Mouse (Mus musculus) T-helper 17 cell (primary cell): Measurements from ENCODE around the gene Orc5.
"Not testable (repeated sequence)": the region's sequence is repeated elsewhere in the genome, so short reads cannot be mapped to it uniquely, and the experiment has no call there.

Source experiments
- in situ Hi-C, 2 experiments: fragments of 300-600 bp; cut with MboI, MseI; formaldehyde crosslinking; loops; 1 replicate in 1 of 2; 2 replicates in 1 of 2; pipeline ENCODE4 v1.15.1; 2025; ENCODE audit warnings: high pct_unique_total_duplicates in 2 of 2

Gene Orc5

DNA sequence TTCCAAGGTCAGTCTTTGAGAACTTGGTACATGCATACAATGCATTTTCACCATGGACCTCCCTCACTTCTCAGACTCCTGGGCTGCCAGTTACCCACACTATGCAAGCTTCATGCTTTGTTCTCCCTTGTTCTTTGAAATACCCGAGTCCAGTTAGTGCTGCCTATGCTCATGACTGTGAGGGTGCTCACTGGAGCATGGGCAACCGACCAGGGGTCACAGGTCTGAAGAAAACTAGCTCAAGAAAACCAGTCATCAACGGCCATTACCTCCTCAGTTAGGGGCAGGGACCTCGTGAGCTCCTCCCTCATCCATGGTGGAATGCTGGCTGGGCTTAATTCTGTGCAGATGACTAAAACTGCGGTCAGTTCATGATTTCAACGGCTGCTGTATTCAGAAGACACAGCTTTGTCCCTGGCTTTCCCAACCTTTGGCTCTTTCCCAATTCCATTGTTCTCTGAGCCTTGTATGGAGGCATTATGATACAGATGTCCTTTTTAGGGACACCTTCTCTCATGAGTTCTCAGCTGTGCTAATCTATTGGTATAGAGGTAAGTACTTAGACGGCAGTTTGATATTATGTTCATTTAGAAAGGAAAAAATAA, 11.1 kb downstream of the Orc5 start:
- in situ Hi-C loops = loop anchor here in 1 of 2 experiments (25.0 kb wide), 1 partner anchor 752 kb away; the partner anchor contains the start of genes Dnajc2 and Psmc2

DNA sequence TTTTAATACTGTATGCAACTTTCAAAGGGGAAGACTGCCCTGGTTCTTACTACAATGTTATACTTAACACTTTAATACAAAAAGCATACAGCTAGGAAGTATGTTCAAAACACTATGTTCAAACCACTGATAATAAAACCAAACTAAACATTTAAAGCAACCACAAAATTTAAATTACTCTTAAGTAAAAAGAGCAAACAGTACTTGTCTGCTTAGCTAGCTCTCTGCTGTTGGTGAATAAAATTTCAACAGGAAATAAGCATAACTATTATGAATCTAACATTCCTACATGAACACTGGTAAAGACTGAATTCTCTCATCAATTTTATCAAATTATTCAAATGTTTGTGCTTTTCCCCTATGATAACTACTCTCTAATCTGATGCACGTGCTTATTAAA, 13.5 kb downstream of the Orc5 start:
- in situ Hi-C loops = loop anchor here in 1 of 2 experiments (25.0 kb wide), 1 partner anchor 749 kb away; the partner anchor contains the start of genes Dnajc2 and Psmc2

DNA sequence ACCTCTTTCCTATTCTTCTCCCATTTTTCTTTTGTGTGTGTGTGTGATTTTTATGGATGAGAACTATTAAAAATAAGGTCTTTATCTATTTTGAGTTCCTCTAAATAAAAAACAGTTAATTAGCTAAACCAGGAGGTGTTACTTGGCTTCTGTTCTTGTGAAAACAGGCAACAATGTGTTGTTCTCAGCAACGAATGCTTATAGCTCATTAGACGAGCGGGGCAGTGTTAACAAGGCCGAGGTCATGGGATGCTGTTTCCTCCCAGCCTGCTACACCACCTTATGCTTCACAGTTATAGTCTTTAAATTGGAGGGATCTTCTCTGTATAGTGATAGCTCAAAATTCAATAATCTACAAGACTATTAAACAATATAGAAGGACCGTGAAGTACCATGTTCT, 17.7 kb downstream of the Orc5 start:
- in situ Hi-C loops = loop anchor here in 1 of 2 experiments (25.0 kb wide), 1 partner anchor 745 kb away; the partner anchor contains the start of genes Dnajc2 and Psmc2

DNA sequence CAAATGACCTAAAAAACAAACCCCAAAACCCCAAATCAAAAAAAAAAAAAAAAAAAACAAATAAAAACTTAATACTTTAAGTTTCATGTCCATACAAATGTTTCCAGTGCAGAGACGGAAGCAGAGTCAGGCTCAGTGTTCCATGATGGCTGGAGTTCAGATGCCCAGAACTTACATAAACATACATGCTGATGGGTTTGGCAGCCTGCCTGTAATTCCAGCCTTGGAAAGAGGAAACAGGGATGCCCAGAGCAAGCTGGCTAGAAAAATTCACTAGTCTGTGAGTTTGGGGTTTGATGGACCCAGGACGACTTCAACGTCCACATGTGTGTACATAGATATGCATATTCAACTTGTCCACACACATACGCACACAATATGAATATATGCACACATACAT, 27.6 kb downstream of the Orc5 start:
- in situ Hi-C loops = no loop called here

DNA sequence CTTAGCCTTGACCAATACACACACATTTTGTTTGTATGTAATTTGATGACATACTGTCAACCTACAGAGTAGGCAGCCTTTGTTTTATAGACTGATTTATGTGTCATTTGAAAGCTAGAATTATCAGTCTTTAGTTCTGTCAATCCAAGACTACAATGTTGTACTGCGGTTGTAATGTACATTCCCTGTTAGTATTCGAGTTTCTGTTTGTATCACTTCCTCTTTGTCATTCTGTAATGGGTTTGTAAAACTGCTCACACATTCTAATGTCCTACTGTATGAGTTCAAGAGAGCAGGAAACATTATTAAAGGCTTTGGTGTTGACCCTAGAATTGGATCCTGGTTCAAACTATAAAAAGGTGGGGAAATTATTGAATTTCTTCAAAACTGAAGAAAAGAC, 30.5 kb downstream of the Orc5 start:
- in situ Hi-C loops = no loop called here

DNA sequence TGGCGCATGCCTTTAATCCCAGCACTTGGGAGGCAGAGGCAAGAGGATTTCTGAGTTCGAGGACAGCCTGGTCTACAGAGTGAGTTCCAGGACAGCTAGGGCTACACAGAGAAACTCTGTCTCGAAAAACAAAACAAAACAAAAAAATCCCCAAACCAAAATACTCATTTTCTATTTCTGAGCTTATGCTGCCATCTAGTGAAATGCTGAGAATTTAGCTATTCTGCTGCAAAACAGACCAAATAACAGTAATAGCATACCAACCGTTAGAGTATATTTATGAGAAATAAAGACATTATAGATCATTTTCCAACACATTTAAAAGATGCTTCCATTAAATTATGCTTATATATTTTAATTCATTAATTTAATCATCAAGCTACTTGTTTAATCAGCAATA, 34.5 kb downstream of the Orc5 start:
- in situ Hi-C loops = not testable (repeated sequence)

DNA sequence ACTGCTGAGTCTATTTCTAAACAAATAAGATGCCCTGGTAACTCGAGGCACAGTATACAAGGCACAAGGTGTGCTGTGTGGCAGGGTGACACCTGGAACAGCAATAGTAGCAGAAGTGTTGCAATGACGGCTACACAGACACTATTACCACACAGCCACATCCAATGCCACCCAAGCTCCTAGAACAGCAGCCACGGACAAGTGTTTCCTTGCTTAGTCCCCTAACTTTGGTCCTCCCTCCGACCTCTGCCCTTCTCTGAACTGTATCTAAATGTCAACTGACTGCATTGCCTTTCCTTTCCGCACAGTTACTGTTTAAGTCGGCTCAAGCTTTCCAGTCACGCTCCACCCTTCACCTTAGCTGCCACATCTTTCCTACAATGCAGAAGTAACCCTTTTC, 36.0 kb downstream of the Orc5 start:
- in situ Hi-C loops = not testable (repeated sequence)

DNA sequence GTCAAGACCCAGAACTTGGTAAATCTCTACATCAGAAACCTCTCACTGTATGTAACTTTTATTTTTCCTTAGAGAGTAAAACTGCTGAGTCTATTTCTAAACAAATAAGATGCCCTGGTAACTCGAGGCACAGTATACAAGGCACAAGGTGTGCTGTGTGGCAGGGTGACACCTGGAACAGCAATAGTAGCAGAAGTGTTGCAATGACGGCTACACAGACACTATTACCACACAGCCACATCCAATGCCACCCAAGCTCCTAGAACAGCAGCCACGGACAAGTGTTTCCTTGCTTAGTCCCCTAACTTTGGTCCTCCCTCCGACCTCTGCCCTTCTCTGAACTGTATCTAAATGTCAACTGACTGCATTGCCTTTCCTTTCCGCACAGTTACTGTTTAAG, 37.6 kb downstream of the Orc5 start:
- in situ Hi-C loops = not testable (repeated sequence)

DNA sequence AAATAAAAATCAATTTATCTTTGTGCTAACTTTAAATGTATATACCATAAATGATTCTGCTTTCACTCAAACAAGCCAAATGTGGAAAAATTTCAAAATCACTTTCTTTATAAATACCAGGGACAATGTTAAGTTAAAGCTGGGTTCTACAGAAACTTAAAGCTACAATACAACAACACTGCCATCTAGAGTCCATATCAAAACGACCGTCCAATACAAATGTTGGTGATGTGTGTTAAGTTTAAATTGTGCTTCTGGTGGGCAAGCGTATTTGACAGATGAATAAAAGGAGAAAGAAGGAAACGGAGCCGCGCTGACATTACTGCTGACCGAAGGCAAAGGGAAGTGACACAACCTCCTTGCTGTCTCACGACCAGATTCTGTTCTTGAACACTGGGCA, 38.4 kb downstream of the Orc5 start:
- in situ Hi-C loops = no loop called here

DNA sequence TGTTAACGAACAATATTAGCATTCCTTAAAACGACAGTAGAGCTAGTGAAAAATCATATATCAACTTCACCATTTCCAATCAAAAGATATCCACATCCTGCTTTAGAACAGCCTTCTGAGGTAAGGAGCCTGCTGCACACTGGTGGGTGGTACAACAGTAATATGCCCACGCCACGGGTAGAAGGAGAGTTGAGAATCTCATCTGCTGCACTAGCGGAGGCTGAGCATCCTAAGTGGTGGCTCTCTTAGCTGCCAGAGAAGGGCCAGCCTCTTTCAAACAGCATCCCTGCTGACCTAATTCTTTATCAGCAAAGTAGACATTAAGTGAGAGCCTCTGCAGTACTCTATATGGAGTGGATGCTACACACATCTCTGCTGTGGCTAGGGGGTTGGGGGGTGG, 41.7 kb downstream of the Orc5 start:
- in situ Hi-C loops = no loop called here

DNA sequence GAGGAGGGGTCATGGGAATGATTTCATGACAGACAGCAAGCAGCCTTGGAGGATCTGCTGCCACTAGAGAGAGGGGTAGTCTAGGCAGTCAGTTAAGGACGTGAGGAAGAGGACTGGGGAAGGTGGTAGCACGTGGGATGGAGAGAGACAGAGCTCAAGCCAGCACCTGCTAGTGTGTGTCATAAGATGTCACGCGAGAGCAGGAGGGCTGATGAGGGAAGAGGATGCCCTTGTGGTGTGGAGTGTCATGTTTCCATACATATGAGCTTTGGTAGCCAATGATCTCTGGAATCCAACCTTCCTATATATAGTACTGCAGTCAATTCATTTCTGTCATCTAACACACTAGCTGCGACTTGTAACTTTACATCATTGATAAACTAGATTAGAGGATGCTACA, 50.8 kb downstream of the Orc5 start:
- in situ Hi-C loops = loop anchor here in 1 of 2 experiments (10.0 kb wide), 1 partner anchor 685 kb away; no protein-coding TSS in a partner anchor

DNA sequence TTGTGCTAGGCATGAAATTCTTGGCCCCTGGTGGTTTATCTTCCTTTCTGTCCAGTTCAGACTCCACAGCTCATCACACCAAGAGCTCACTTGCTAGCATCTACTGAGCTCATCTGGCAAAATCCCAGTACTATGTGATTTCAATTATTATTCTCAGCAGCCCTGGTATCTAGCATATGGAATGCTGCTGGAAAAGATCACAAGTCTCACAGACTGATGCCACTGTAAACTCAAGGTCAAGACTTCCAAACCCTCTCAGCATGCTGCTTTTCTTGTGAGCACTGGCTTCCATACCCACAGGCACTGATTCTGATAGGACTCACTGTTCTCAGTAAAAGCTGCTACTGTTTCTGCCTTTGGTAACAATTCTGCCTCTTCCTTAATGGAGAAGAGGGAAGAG, 59.1 kb downstream of the Orc5 start:
- in situ Hi-C loops = loop anchor here in 1 of 2 experiments (10.0 kb wide), 1 partner anchor 676 kb away; no protein-coding TSS in a partner anchor

DNA sequence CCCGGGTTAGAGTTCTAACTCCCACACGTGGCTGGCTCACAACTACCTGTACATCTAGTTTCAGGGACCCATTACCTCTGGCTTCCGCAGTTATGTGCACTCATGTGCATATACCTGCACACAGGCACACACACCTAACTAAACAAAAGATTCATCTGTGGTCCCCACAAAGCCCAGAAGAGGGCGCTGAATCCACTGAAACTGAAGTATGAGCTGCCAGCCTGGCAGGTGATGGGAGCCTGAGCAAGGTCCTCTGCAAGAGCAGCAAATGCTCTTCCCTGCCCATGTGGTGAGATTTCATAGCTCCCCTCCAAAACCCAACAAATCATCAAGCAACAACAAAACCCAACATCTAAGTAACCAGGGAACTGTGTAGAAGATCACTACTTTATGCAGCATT, 61.1 kb downstream of the Orc5 start:
- in situ Hi-C loops = no loop called here

DNA sequence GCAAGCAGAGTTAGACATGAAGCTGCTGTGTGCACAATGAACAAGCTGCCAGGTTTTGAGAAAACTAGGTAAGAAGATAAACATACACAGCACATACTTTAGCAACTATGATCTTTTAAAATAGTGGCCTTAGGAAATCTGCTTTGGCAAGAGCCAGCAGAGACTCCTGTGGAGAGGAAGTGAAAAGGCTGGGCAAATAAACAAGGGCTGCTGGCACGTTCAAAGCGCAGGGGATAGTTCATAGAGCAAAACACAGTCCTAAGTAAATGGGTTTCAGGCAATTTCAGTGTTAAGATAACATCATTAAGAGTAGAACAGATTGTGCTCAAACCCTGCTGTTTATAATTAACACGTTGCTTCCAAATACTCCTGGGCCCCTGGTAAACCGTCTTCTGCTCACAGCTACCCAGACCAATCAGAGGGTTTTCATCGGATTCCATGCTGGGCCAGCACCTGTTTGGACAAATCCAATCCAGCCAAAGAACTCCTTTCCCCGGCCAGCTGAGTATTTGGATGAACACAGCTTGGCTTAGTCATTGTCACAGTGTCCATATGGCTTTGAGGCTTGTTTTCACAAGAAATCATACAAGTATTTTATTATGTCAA, 63.5 kb downstream of the Orc5 start:
- in situ Hi-C loops = no loop called here

DNA sequence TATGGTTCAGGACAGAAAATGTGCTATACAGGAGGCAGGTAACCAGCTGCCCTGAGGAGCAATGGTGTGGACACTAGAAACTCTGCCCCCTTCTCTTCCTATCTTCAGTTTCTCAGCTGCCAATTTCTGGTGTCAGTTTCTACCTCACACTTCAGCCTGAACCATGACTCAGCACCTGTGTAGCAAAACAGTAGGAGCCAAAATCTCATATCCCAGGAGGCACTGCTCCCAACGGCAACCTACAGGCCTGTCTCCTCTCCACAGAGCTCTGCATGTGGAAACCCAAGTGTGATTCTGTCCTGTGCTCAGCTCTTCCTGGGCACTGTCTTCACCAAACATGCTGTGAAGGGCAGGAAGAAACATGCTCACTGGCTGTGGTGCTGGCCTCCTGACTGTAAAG, 64.5 kb downstream of the Orc5 start:
- in situ Hi-C loops = no loop called here

DNA sequence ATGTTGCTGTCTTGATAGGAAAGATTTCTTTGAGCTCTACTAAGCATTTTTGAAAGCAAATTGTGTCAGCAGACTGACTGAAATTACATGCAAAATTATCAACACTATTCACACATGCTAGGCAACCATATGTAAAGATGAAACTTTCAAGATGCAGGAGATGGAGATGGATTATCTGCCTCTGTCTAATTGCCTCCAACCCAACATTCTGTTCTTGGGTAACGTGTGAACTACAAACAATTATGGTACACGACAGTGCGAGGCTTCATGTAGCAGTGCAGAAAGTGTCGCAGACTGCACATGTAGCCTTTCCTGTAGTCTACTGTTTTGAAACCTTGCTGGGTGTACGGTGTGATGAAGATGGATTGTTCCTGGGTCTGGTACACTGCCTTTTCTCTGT, 67.7 kb downstream of the Orc5 start:
- in situ Hi-C loops = no loop called here

DNA sequence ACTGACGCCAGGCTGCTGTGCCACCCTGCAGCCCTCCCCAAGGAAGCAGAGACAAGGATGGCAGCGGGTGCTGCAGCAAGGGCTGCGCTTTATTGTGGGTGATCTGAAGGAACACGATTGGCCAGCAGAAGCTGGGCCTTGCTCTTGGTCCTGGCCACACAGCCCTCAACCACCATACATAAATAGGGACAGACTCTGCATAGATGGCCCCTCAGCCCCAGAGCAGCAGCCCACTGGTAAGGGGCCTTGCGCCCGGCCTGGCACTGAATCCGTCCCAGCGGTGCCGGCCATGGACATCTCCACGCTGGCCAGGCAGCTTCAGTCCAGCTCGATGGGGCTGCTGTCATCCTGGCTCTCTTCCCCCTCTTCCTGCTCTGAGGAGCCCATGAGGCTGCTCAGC, 77.8 kb downstream of the Orc5 start:
- in situ Hi-C loops = not testable (repeated sequence)

DNA sequence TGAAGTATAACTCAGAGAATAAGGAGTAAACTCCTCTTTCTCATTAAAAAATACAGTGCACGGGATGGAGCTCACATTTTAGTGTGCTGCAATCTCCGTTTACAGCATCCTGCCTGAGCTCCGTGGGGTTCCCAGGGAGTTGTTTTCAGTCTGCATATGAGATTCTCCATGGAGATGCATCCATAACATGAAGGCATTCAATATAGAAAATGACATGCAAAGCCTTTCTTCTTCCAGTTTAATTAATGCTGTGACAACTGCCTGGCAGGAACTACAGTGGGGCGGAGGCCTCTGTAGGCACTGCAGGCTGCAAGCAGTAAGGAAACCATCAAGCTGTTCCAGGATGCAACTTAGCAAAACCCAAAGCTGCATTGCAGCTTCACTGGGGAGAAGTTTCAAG, 79.0 kb downstream of the Orc5 start:
- in situ Hi-C loops = no loop called here

DNA sequence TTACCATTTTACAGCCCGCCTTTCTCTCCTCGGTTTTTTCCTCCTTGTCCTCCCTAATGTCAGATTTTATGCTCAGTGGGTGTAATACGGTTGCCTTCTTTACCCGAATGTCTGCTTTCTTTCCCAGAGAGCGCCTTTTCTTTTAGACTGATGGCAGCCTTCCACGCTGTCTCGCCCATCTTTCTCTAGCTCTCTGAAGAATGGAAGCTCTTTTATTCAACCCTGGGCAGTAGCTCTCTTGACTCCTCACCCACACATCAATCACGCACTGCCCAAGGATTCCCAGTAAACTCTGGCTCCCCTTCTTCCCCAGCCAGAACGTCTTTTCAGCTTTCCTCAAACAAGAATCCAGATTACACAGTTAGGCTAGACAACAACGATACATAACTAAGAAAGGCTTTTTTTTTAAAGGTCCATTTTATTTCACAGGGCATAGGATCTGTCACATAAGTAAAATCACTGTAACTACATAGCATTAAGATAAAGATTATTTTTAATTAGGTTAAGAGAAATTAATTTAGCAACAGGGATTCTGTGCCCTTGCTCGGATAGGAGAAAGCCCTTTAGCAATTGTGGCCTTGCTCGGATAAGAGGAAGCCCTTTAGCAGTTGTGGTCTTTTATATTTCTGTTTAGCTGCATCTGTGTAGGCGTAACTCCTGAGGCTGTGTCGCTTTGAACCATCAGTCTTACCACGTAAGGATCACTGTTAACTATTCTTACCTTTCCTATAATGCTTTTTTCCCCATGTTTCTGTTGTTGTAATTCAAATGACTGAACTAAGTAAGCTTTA, 97.2 kb downstream of the Orc5 start:
- in situ Hi-C loops = no loop called here

DNA sequence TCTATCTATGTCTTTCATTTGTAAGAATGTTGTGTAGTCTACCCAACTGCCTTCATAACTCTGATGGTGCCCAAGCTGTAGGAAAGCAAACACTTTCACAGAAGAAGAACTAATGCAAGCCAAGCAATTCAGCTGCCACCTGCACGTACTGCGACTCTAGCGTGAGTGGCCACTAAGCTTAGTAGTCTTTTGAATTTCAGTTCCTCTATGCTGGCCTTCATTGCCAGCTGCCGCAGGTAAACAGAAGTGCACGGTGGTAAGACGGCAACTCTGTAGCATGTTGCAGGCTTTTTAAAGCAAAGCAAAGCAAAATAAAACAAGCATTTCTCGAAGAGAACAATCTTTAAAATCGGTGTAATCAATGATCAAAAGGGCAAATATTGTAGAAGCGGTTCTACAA, 97.8 kb downstream of the Orc5 start:
- in situ Hi-C loops = no loop called here

DNA sequence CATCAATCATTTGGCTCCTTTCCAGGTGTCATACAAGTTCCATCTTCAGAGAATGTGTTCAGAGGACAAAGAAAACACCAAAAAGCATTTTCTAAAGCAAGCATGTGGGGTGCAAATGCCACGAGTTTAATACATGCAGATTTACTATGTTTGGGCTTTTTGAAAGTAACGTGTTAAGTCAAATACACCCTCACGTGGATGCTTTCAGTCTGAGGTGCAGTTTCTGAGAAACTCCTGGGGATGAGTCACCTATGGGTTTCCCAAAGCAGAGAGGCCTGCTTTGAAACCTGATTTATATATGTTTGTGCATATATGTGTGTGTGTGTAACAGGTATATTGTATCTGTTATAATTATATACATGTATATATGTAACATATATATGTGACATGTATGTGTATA, 98.5 kb downstream of the Orc5 start:
- in situ Hi-C loops = no loop called here

DNA sequence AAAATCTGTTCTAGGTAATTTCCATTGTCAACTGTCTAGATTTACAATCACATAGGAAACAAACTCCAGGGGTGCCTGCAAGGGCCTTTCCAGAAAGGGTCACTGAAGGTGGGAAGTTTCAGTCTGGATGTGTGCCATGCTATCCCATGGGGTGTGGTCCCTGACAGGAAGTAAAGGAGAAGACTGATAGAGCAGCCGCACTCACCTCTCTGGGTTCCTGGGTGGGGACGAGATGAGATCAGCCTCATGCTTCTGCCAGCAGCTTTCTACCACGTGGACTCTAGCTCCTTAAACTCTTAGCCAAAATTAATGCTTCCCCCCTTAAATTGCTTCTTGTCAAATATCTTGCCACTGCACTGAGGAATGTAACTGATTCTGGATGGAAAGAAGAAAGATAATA, 100.7 kb downstream of the Orc5 start:
- in situ Hi-C loops = loop anchor here in 1 of 2 experiments (10.0 kb wide), 1 partner anchor 405 kb away; no protein-coding TSS in a partner anchor
